Mouse (Mus musculus): ENCODE data around the gene Naa30. TPM values are rescaled to one million over a fixed set of nuclear protein-coding genes. Genes with fewer than 3 reads are reported as not detected.

Naa30 gene
- polyA plus RNA-seq (2014; fragmentation: Nextera tagmentation; extraction: Ambion mirVana) = 15.0 and 15.4 TPM in 2 replicates

DNA sequence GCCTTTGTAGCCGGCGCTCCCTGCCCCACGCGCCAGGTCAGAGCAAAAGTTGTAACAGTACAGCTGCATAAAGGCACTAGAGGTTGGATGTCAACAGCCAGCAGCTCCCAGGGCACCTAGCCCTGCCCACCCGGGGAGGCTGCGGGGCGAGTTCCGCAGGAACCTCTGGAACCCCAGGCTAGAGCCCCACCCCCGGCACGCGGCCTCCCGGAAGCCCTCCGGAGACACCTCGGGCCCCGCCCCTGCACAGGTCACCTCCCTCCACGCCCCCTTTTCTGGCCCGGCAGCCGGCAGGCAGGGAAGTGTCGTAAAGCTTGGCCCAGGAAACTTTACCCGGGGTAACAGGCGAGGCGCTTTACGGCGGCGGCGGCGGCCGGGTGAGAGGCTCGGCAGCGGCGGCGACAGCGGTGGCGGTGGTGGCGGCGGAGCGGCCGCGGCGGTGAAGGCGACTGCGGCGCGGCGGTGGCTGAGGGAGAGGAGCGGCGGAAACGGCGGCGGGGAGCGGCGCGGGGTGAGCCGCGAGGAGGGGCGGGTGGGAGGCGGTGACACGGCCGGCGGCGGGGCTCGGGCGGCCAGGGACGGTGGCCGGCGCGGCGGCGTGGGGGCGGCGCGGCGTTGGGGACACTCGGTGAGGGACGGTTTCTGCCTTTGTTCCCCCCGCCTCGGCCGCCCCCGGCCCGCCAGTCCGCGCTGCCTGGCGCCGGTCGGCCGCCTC lies at the start of gene Naa30:
Naa30 (plus strand) TSS at position 360 of the 715 bp plus-strand sequence.
- ATAC-seq (peak; percentile 93), DNase-seq (ENCODE audit: low spot score) (peak; percentile 97)
- H3K27me3 ChIP-seq (replicated peaks; ENCODE audit: control insufficient read depth, insufficient read depth, low read length) = no peaks in the 10 kb centered on the region
- H3K4me2 ChIP-seq (ENCODE audit: low read length) = peak within 1 kb of the TSS; percentile 78
- H3K36me3 ChIP-seq (ENCODE audit: control insufficient read depth, insufficient read depth, low read length) = 0 out of 2 replicates have a peak, but pooled peaks cover 3% of the 10 kb centered on the region
- H3K27ac ChIP-seq (ENCODE audit: low read depth, low read length) = peak within 1 kb of the TSS; percentile 82
- peak within 1 kb of the TSS; percentile 96 for H3K9ac ChIP-seq (ENCODE audit: low read length)
- H3K4me3 ChIP-seq (ENCODE audit: low read depth, low read length) = peak within 1 kb of the TSS; percentile 97
- H3K4me1 ChIP-seq (ENCODE audit: control insufficient read depth, insufficient read depth, low read length) = peaks cover 18% of the 10 kb centered on the region
- WGBS = under 1% methylated on average over 31 of the region's 86 CpGs
- no peaks in the 10 kb centered on the region for H3K9me3 ChIP-seq (replicated peaks; ENCODE audit: control insufficient read depth, low read length)

DNA sequence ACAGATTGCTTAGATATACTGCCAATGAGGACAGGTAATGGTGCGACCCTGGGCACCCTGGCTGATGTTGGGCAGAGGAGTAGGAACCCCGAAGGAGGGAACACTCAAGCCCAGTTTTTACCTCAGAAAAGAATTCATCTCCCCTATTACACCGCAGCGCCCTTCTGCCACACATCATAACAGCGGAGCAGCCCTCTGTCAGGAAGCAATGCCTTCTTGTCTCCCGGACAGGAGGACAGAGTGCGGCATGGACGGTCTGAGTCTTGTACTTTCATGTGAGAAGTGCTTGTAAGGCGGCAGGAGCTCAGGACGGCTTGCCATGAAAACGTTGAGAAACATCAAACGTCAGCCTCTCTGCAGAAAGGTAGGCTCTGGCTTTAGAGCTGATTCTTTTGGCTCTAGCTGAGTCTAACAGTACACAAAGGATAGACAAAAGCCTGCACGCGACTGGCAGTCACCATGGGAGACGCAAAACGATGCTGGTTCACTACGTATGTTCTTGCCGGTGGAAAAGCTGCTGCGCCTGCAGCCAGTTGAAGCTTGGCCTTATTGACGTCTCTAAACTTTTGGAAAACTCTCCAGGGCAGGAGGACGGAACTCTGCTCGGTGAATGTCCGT lies 44.8 kb upstream of the Naa30 start:
- ATAC-seq (peak; percentile 69; the same call in 1 of the 2 replicates), DNase-seq (ENCODE audit: low spot score) (peak; percentile 70)
- peak overlapping the region; percentile 8; the same call in 1 of the 2 replicates for H3K4me3 ChIP-seq (ENCODE audit: low read depth, low read length)
- H3K27ac ChIP-seq (ENCODE audit: low read depth, low read length) = no peak overlapping the region
- peak overlapping the region; percentile 44 for H3K4me2 ChIP-seq (ENCODE audit: low read length)
- WGBS = 25% methylated on average over 23 of the region's 23 CpGs
- no peaks in the 10 kb centered on the region for H3K27me3 ChIP-seq (replicated peaks; ENCODE audit: control insufficient read depth, insufficient read depth, low read length)
- no peaks in the 10 kb centered on the region for H3K36me3 ChIP-seq (ENCODE audit: control insufficient read depth, insufficient read depth, low read length)
- peak overlapping the region; percentile 47; the same call in 1 of the 2 replicates for H3K9ac ChIP-seq (ENCODE audit: low read length)
- H3K4me1 ChIP-seq (ENCODE audit: control insufficient read depth, insufficient read depth, low read length) = peaks cover 4% of the 10 kb centered on the region; the same call in 1 of the 2 replicates
- H3K9me3 ChIP-seq (replicated peaks; ENCODE audit: control insufficient read depth, low read length) = no peaks in the 10 kb centered on the region

DNA sequence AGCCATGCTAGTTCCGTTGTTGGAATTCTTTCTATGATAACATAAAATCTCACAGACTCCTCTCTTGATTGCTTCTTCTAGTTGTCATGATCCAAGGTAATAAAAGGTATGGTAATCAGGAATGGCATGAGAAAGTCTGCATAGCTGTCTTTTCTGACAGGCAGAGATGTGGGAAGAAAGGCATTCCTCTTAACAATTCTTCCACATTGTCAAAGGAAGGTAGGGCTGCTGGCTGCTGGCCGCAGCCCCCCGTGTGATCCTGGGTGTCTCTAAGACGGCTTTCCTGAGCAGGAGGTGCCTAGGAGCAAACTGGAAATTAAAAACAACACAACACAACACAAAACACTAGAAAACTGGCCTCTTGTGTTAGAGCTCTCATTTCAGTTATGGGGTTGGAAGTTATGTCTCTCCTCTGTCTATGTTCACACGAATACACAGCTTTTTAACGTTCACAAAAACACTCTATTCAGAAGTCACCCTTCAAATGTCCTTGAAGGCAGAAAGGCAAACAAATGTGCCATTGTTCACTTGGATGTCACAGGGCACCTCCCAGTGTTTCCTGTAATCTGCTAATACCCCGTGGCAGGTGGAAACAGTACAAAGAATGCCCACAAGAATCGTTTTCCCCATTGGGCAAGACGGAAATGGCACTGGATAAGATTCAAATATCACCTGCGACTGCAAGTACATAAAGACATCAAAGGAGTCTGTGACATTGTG lies 43.3 kb upstream of the Naa30 start:
- Histone ChIP-seq H3K4me2 (ENCODE audit: low read length) (no peak overlapping the region), H3K9me3 (replicated peaks; ENCODE audit: control insufficient read depth, low read length) (no peaks in the 10 kb centered on the region), H3K27me3 (replicated peaks; ENCODE audit: control insufficient read depth, insufficient read depth, low read length) (no peaks in the 10 kb centered on the region), H3K9ac (ENCODE audit: low read length) (no peak overlapping the region), H3K27ac (ENCODE audit: low read depth, low read length) (no peak overlapping the region; the same call in 1 of the 2 replicates), H3K4me1 (ENCODE audit: control insufficient read depth, insufficient read depth, low read length) (peaks cover 4% of the 10 kb centered on the region; the same call in 1 of the 2 replicates), H3K36me3 (ENCODE audit: control insufficient read depth, insufficient read depth, low read length) (no peaks in the 10 kb centered on the region), H3K4me3 (ENCODE audit: low read depth, low read length) (no peak overlapping the region)
- ATAC-seq (no peak), DNase-seq (ENCODE audit: low spot score) (no peak)
- 29% methylated on average over 10 of the region's 10 CpGs for WGBS

DNA sequence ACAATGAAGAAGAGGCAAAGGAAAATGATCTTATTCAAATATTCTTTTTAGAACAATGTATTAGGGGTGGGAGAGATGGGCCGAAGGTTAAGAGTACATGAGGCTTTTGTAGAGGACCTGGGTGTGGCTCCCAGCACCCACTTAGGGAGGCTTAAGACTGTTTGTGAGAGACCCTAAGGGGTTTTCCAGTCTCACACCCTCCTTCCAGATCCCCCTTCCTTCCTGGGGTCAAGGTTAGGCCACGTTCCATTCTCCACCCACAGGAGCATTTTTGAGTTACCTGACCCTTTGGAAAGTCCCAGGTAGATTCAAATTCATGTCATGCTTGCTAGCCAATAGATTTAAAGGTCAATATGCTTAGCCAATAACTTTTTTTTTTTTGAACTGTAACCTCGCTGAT lies 39.6 kb upstream of the Naa30 start:
- no peak for DNase-seq (ENCODE audit: low spot score)
- no peaks in the 10 kb centered on the region for H3K27me3 ChIP-seq (replicated peaks; ENCODE audit: control insufficient read depth, insufficient read depth, low read length)
- no peak overlapping the region for H3K4me3 ChIP-seq (ENCODE audit: low read depth, low read length)
- H3K9me3 ChIP-seq (replicated peaks; ENCODE audit: control insufficient read depth, low read length) = no peaks in the 10 kb centered on the region
- no peaks in the 10 kb centered on the region for H3K36me3 ChIP-seq (ENCODE audit: control insufficient read depth, insufficient read depth, low read length)
- H3K9ac ChIP-seq (ENCODE audit: low read length) = no peak overlapping the region
- WGBS = 90% methylated on average over 3 of the region's 3 CpGs
- no peak overlapping the region for H3K4me2 ChIP-seq (ENCODE audit: low read length)
- H3K27ac ChIP-seq (ENCODE audit: low read depth, low read length) = no peak overlapping the region
- H3K4me1 ChIP-seq (ENCODE audit: control insufficient read depth, insufficient read depth, low read length) = peaks cover 4% of the 10 kb centered on the region; the same call in 1 of the 2 replicates
- ATAC-seq = no peak

DNA sequence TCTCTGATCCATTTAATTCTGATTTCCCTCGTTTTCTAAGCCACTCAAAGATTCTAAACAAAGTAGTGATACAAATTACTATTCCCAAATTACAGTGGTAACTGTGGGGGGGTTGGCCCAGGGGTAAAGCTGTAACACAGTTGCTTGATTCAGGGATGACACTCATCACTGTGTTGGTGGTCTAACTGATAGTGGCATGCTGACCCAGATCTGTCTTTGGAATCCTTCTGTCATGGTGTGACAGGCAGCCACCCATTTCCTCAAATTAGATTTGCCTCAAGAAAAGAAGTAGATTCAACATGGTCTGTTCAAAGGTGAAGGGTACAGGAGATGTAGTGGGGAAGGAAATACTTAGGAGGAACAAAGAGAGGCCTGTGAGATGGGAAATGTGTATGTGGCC lies 33.9 kb upstream of the Naa30 start:
- 59% methylated on average over 1 of the region's 1 CpGs for WGBS

DNA sequence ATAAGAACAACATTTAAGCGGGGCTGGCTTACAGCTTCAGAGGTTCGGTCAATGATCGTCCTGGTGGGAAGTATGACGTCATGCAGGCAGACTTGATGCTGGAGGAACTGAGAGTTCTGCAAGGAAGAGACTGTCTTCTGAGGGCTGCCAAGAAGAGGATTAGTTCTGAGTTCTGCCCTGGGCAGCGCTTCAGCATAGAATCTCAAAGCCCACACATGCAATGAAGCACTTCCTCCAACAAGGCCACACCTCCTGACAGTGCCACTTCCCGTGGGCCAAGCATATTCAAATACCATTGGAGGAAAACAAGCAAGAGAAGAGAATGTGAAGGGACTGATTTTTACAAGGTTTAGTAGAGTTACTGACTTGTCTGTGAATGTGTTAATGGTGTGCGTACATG lies 31.3 kb upstream of the Naa30 start:
- H3K36me3 ChIP-seq (ENCODE audit: control insufficient read depth, insufficient read depth, low read length) = no peaks in the 10 kb centered on the region
- H3K27ac ChIP-seq (ENCODE audit: low read depth, low read length) = no peak overlapping the region
- H3K27me3 ChIP-seq (replicated peaks; ENCODE audit: control insufficient read depth, insufficient read depth, low read length) = no peaks in the 10 kb centered on the region
- ATAC-seq = no peak
- 95% methylated on average over 7 of the region's 7 CpGs for WGBS
- no peak overlapping the region for H3K4me3 ChIP-seq (ENCODE audit: low read depth, low read length)
- H3K9me3 ChIP-seq (replicated peaks; ENCODE audit: control insufficient read depth, low read length) = no peaks in the 10 kb centered on the region
- H3K4me1 ChIP-seq (ENCODE audit: control insufficient read depth, insufficient read depth, low read length) = no peaks in the 10 kb centered on the region; the same call in 1 of the 2 replicates
- DNase-seq (ENCODE audit: low spot score) = no peak
- H3K4me2 ChIP-seq (ENCODE audit: low read length) = no peak overlapping the region
- H3K9ac ChIP-seq (ENCODE audit: low read length) = no peak overlapping the region

More for the DNA sequence above, 33.9 kb upstream of the Naa30 start:
- Histone ChIP-seq H3K36me3 (ENCODE audit: control insufficient read depth, insufficient read depth, low read length) (no peaks in the 10 kb centered on the region), H3K27me3 (replicated peaks; ENCODE audit: control insufficient read depth, insufficient read depth, low read length) (no peaks in the 10 kb centered on the region), H3K9me3 (replicated peaks; ENCODE audit: control insufficient read depth, low read length) (no peaks in the 10 kb centered on the region), H3K4me2 (ENCODE audit: low read length) (no peak overlapping the region), H3K4me1 (ENCODE audit: control insufficient read depth, insufficient read depth, low read length) (no peaks in the 10 kb centered on the region; the same call in 1 of the 2 replicates), H3K27ac (ENCODE audit: low read depth, low read length) (no peak overlapping the region), H3K9ac (ENCODE audit: low read length) (no peak overlapping the region), H3K4me3 (ENCODE audit: low read depth, low read length) (no peak overlapping the region)
- DNase-seq (ENCODE audit: low spot score) = no peak
- ATAC-seq = no peak

DNA sequence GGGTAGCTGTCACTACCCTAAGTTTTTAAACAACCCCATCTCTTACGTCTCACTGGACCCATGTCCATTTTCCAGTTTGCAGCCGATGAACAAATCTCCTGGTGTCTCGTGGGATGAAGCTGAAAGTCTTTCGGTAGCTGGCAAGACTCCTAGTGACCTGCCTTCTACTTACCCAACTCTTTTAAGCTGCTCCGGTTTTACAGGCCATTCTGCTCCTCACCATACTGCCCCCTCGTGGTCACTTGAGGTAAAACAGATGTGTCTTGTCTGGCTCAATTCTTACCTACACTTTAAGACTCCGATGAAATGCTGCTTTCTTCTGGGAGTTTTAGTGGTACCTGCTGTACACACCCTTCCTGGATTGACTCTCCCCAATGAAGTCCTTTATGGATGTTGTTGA lies 18.2 kb upstream of the Naa30 start:
- 31% methylated on average over 7 of the region's 7 CpGs for WGBS
- DNase-seq (ENCODE audit: low spot score) (peak; percentile 75), ATAC-seq (no peak)
- Histone ChIP-seq H3K4me2 (ENCODE audit: low read length) (no peak overlapping the region), H3K9ac (ENCODE audit: low read length) (no peak overlapping the region), H3K4me3 (ENCODE audit: low read depth, low read length) (no peak overlapping the region), H3K9me3 (replicated peaks; ENCODE audit: control insufficient read depth, low read length) (no peaks in the 10 kb centered on the region), H3K36me3 (ENCODE audit: control insufficient read depth, insufficient read depth, low read length) (no peaks in the 10 kb centered on the region), H3K27ac (ENCODE audit: low read depth, low read length) (no peak overlapping the region), H3K27me3 (replicated peaks; ENCODE audit: control insufficient read depth, insufficient read depth, low read length) (no peaks in the 10 kb centered on the region), H3K4me1 (ENCODE audit: control insufficient read depth, insufficient read depth, low read length) (no peaks in the 10 kb centered on the region)

DNA sequence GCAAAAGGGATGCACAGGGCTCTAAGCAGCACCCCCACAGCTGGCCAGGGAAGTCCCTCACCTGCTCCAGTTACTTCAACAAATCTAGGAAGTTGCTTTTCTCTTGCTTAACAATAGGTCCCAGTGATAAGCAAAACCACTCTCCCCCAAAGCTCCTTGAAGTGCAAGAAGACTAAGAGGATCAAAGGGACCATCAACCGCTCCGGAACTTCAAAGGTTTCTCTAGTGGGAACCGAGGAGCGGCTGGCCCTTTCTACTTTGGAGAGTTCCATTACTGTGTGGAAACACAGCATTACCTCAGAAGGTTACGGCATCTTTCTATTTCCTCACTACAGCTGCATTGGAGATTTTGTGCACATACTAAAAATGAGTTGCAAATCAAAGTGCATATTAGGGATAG lies 16.5 kb upstream of the Naa30 start:
- WGBS = 17% methylated on average over 5 of the region's 5 CpGs
- no peaks in the 10 kb centered on the region for H3K36me3 ChIP-seq (ENCODE audit: control insufficient read depth, insufficient read depth, low read length)
- no peaks in the 10 kb centered on the region for H3K4me1 ChIP-seq (ENCODE audit: control insufficient read depth, insufficient read depth, low read length)
- no peaks in the 10 kb centered on the region for H3K27me3 ChIP-seq (replicated peaks; ENCODE audit: control insufficient read depth, insufficient read depth, low read length)
- no peak overlapping the region for H3K4me2 ChIP-seq (ENCODE audit: low read length)
- DNase-seq (ENCODE audit: low spot score) (peak; percentile 16), ATAC-seq (no peak)
- H3K9ac ChIP-seq (ENCODE audit: low read length) = no peak overlapping the region
- H3K27ac ChIP-seq (ENCODE audit: low read depth, low read length) = no peak overlapping the region
- H3K4me3 ChIP-seq (ENCODE audit: low read depth, low read length) = no peak overlapping the region
- H3K9me3 ChIP-seq (replicated peaks; ENCODE audit: control insufficient read depth, low read length) = no peaks in the 10 kb centered on the region
